Mouse (Mus musculus) c-Kit-negative CD71-positive TER-119-positive erythroid progenitor cells, embryonic 14.5 days (primary cell): ENCODE data around the gene Gnptab.
"Not testable (repeated sequence)": the region's sequence is repeated elsewhere in the genome, so short reads cannot be mapped to it uniquely, and the experiment has no call there.

Experiments used
- DNase-seq: peaks from one replicate; pipeline ENCODE4 v3.0.0-alpha.2; 2013; ENCODE audit warnings: low read depth, low spot score

The Gnptab gene

GRCm38 (mm10) chr10:88417686-88418085 lies 38.8 kb downstream of the Gnptab start:
- DNase-seq, result no peak

GRCm38 (mm10) chr10:88420141-88420541 lies 41.2 kb downstream of the Gnptab start:
- no peak for DNase-seq

- no peak for DNase-seq
These were observed 41.9 kb downstream of the Gnptab start for GRCm38 (mm10) chr10:88420655-88421435.

DNA sequence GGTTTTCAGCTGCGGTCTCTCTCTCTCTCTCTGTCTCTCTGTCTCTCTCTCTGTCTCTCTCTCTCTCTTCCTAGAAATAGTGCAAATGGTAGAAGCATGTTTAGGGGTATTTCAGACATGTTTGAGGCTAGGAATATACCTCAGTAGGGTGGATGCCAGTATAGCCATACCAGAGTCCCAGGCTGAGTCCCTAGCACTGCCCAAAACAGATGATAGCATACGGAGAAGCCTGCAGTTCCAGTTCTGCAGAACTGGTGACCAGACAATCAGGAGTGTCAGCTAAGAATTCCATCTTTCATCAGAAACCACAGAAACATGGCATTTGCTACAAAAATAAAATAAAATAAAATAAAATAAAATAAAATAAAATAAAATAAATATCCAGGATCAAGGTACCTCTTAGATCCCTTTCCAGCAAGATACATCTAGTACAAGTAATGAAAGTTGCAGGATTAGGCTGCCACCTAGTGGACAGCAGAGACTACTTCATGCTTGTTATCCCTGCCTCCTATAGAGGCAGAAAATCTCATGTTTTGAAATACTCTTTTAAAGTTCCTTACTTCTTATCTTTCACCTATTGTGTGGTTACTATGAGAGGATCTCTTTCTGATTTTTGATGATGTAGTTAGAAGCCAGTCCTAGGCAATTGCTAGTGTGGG lies 47.4 kb downstream of the Gnptab start:
- peak; percentile 39 for DNase-seq

- DNase-seq, result no peak
These were observed 48.0 kb downstream of the Gnptab start for GRCm38 (mm10) chr10:88426896-88427295.

DNA sequence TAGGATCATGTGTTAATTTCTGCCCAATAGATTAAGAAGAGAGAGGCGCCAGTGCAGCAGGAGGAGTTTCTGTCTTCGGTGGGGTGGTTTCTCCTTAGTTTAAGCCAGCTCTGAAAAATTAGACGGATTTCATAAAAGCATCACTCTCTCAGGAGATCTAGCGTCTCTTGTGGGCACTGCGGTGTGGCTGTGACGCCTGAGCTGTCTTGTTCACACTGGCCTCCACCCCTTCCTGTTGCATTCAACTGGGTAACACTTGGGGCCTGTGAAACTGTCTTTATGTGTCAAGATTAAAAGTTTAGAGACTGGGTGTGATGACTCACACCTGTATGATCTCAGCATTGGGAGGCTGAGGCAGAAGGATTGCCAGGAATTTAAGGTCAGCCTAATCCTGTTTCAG lies 49.1 kb downstream of the Gnptab start:
- no peak for DNase-seq

DNA sequence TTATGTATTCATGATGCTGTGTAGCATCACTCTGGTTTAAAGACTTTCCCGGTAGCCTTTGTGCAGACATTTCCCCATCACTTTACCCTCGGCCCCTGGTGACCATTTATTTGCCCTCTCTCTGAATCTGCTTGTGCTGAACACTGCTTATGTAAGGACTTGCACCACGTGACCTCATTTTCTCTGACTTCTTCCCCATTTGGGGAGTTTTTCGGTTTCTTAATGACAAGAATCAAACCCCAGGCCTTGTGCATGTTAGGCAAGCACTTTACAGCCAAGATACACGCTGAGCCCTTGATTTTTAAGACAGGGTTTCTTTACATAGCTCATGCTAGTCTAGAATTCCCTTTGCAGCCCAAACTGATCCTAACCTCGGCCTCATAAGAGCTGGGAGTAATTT lies 62.3 kb downstream of the Gnptab start:
- no peak for DNase-seq

- DNase-seq, result no peak
These were observed 72.3 kb downstream of the Gnptab start for GRCm38 (mm10) chr10:88451221-88451620.

DNA sequence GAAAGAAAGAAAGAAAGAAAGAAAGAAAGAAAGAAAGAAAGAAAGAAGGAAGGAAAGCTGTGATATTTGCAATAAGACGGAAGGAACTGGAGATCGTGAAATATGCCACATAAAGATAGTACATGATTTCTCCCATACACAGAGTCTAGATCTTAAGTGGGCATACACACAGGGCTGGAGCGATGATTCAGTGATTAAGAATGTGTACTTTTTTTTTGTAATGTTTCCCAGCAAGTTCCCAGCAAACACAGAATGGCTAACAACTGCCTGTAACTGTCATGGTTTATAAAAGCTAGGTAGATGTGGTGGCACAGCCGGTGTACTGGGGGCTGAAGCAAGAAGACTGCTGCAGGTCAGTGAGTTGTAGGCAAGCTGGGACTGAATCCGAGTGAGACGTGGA lies 73.1 kb downstream of the Gnptab start:
- DNase-seq, result no peak

GRCm38 (mm10) chr10:88457816-88458215 lies 78.9 kb downstream of the Gnptab start:
- DNase-seq, result no peak

DNA sequence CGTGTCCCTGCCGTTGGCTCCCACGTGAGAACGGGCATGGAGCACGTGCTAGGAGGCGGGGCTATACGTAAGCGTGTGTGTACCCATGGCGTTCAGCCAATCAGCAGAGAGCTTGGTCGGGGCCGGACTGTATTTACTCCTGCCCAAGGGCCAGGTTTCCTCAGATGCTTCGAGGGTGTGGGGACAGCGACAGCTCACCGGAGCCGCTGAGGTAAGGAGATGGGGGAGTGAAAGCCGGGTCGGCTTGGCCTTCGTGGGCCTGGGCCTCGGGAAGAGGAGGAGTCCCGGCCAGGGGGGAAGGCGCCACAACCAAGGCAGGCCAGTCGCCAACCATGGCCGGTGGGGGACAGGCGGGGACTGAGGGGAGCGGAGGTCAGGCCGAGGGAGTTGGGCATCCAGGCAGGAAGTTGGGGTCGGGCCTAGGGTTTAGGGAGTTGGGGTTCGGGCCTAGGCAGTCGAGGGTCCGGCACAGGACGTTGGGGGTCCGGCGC lies 80.6 kb downstream of the Gnptab start, which contains the start of gene Sycp3:
Gene Sycp3 (plus strand): TSS at position 68 of the 491 bp plus-strand sequence.
- DNase-seq, result no peak

GRCm38 (mm10) chr10:88460122-88460820 lies 81.3 kb downstream of the Gnptab start:
- no peak for DNase-seq

GRCm38 (mm10) chr10:88482866-88483265 lies 103.9 kb downstream of the Gnptab start:
- not testable (repeated sequence) for DNase-seq

DNA sequence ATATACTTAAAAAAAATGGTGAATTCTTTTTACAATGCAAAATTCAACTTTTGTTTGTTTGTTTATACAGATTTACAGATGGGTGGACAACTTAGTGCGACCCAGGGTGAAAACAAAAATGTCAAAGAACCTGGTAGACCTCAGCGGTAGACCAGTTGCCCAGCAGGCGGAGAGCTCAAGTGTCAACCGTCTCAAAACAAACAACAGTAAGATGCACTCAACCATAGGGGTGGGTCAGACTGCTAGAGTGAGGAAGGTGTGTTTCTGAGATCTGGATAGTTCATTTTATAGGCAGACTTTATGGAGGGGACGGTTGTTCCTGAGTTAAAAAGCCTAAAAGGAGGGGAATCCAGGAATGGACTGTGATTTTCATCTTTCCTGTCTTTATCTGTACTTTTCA lies 109.7 kb downstream of the Gnptab start:
- no peak for DNase-seq

DNA sequence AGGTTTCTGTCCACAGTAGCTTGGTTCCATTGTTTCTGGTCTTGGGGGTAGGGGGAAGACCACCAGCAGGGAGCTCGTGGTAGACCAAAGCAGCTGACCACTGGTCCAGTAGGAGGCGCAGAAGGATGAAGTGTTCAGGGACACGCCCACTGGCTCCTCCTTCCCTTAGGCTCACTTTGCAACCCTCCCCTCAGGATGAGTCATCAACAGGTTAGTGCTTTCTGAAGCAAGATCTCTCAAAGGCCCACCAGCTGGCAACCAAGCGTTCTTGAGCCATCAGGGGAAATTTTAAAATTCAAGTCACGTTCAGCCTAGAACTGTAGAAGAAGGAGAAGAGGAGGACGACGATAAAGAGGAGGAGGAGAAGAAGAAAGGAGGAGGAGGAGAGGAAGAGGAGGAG lies 112.7 kb downstream of the Gnptab start:
- DNase-seq, result no peak

GRCm38 (mm10) chr10:88492658-88493057 lies 113.7 kb downstream of the Gnptab start:
- no peak for DNase-seq

DNA sequence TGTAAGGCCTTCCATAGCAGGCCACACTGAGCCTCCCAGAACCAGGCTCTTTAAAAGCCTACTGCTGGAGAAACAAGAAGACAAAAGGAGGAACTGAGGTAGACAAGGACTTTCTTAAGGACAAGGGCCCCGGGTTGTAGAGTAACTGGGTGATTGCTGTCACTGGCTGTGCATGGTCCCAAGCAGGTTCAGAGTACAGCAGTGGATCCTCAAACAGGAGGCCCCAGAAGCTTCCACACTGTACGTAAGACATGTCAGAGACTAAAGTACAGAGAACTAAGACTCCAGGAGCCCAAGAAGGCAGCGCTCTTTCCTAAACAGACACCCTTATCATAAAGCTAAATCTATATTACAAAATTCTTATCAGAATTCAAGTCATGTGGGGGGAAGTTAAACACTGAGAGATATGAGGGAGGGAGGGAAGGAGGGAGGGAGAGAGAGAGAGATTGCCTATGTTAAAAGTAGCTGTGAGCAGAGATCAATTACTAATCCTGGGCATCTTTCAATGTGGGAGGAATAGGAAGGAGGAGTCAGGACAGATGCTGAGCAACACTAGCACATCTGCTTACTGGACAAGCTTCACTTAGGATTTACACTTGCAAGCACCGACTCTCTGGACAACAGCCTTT lies 116.1 kb downstream of the Gnptab start:
- DNase-seq, result no peak
